Mouse (Mus musculus) liver, adult 2 months (tissue): ENCODE results near the gene Hist1h4h.

Experiments used
- CTCF ChIP-seq: fragments of 200-500 bp; IDR thresholded peaks from 2 replicates; pipeline ENCODE4 v1.5.1; 2011; ENCODE audit warnings: low read depth, low read length, control low read depth
- POLR2A ChIP-seq: fragments of 200-500 bp; IDR thresholded peaks from 2 replicates; pipeline ENCODE4 v1.6.1; 2011; ENCODE audit warnings: low read length, control low read depth; ENCODE audit not compliant: insufficient read depth; ENCODE audit errors: extremely low read depth

GRCm38 (mm10) chr13:23576351-23576881 lies 45.6 kb downstream of the Hist1h4h start:
- no peak for TF ChIP-seq POLR2A
- no peak for TF ChIP-seq CTCF
